Mouse (Mus musculus): ENCODE data around the gene Smtnl1. TPM values are rescaled to one million over a fixed set of nuclear protein-coding genes. Genes with fewer than 3 reads are reported as not detected.

The Smtnl1 gene
- total and polyA plus RNA-seq, 3 experiments: not detected

- Histone ChIP-seq H3K36me3 (ENCODE audit: control insufficient read depth in 1 of 2, insufficient read depth in 2 of 2, low read length in 2 of 2) (peaks cover 0 to 11% of the 10 kb centered on the region in 2 experiments; a peak in 2 of 4 replicates), H3K79me2 (ENCODE audit: control insufficient read depth, insufficient read depth, low read length, poor library complexity) (peaks cover 16% of the 10 kb centered on the region), H3K4me3 (ENCODE audit: control insufficient read depth in 1 of 2, insufficient read depth in 1 of 2, low read depth in 2 of 2, low read length in 2 of 2) (peak overlapping the region; percentile 74 to 99), H3K9me3 (replicated peaks; ENCODE audit: insufficient read depth, low read length) (no peaks in the 10 kb centered on the region), H3K27me3 (ENCODE audit: control insufficient read depth in 1 of 2, insufficient read depth in 2 of 2, low read length in 2 of 2) (no peaks in the 10 kb centered on the region), H3K27ac (ENCODE audit: control insufficient read depth, low read depth, low read length) (peak overlapping the region; percentile 78), H3K4me1 (ENCODE audit: control insufficient read depth in 1 of 2, insufficient read depth in 2 of 2, low read length in 2 of 2) (peaks cover 0 to 22% of the 10 kb centered on the region in 2 experiments; a peak in 2 of 4 replicates), H3K9ac (ENCODE audit: control insufficient read depth, low read depth, low read length, poor library complexity, severe bottlenecking) (peak overlapping the region; percentile 96)
- no peak for TF ChIP-seq UBTF (IDR thresholded peaks at IDR 0.05; ENCODE audit: borderline replicate concordance, insufficient read depth, low read depth, low read length)
- no peak for TF ChIP-seq ETS1 (IDR thresholded peaks at IDR 0.05; ENCODE audit: low read depth, low read length)
- TF ChIP-seq NELFE (IDR thresholded peaks at IDR 0.05; ENCODE audit: low read depth, low read length): peak; percentile 57
- TF ChIP-seq RCOR1 (IDR thresholded peaks at IDR 0.05; ENCODE audit: low read depth, low read length): no peak
- no peak for TF ChIP-seq EP300 (IDR thresholded peaks at IDR 0.05; ENCODE audit: low read depth in 1 of 2, low read length in 2 of 2)
- TF ChIP-seq ELF1 (IDR thresholded peaks at IDR 0.05; ENCODE audit: low read depth, low read length): no peak
- TF ChIP-seq ZKSCAN1 (IDR thresholded peaks at IDR 0.05; ENCODE audit: low read depth, low read length): no peak
- TF ChIP-seq MAFK (IDR thresholded peaks at IDR 0.05; ENCODE audit: borderline replicate concordance, low read depth, low read length): no peak
- TF ChIP-seq POLR2A (IDR thresholded peaks at IDR 0.05; ENCODE audit: control insufficient read depth in 1 of 2, insufficient read depth in 1 of 2, low read depth in 1 of 2, low read length in 2 of 2, poor library complexity in 1 of 2): peak in 1 of 2 experiments; percentile 39; a peak in 2 of 4 replicates
- TF ChIP-seq MEF2A (IDR thresholded peaks at IDR 0.05; ENCODE audit: extremely low read depth, insufficient replicate concordance, low read depth, low read length, poor library complexity, severe bottlenecking): no peak
- TF ChIP-seq TAL1 (IDR thresholded peaks at IDR 0.05; ENCODE audit: low read length): no peak
- no peak for TF ChIP-seq NRF1 (IDR thresholded peaks at IDR 0.05; ENCODE audit: insufficient read depth, low read depth, low read length, poor library complexity, severe bottlenecking)
- TF ChIP-seq ZNF384 (IDR thresholded peaks at IDR 0.05; ENCODE audit: low read depth, low read length): no peak
- no peak for TF ChIP-seq HCFC1 (IDR thresholded peaks at IDR 0.05; ENCODE audit: low read depth, low read length)
- peak; percentile 34; the same call in 1 of the 2 replicates for TF ChIP-seq MAZ (IDR thresholded peaks at IDR 0.05; ENCODE audit: low read depth, low read length)
- TF ChIP-seq MYB (IDR thresholded peaks at IDR 0.05; ENCODE audit: low read depth, low read length): no peak
- no peak; the same call in 1 of the 2 replicates for TF ChIP-seq MXI1 (IDR thresholded peaks at IDR 0.05; ENCODE audit: low read depth, low read length)
- TF ChIP-seq ZMIZ1 (IDR thresholded peaks at IDR 0.05; ENCODE audit: low read depth, low read length): no peak
- no peak for TF ChIP-seq USF2 (IDR thresholded peaks at IDR 0.05; ENCODE audit: borderline replicate concordance in 1 of 2, insufficient read depth in 1 of 2, low read depth in 1 of 2, low read length in 2 of 2)
- TF ChIP-seq TCF12 (IDR thresholded peaks at IDR 0.05; ENCODE audit: low read depth, low read length): no peak
- TF ChIP-seq CHD2 (IDR thresholded peaks at IDR 0.05; ENCODE audit: low read length): no peak; the same call in 1 of the 2 replicates
- no peak; the same call in 1 of the 2 replicates for TF ChIP-seq SIN3A (IDR thresholded peaks at IDR 0.05; ENCODE audit: low read length)
- no peak for TF ChIP-seq MYC (IDR thresholded peaks at IDR 0.05; ENCODE audit: low read depth, low read length)
- TF ChIP-seq POLR2AphosphoS5 (IDR thresholded peaks at IDR 0.05; ENCODE audit: borderline replicate concordance, low read depth, low read length): no peak
- TF ChIP-seq SMC3 (IDR thresholded peaks at IDR 0.05; ENCODE audit: low read depth, low read length): no peak
- no peak for TF ChIP-seq CHD1 (IDR thresholded peaks at IDR 0.05; ENCODE audit: low read depth, low read length)
- TF ChIP-seq MAX (IDR thresholded peaks at IDR 0.05; ENCODE audit: low read length): no peak
- TF ChIP-seq GABPA (IDR thresholded peaks at IDR 0.05; ENCODE audit: low read depth, low read length): no peak
- TF ChIP-seq KAT2A (conservative IDR thresholded peaks at IDR 0.05; ENCODE audit: low read depth, low read length): no peak
- TF ChIP-seq CTCF (IDR thresholded peaks at IDR 0.05 in 2 of 3, conservative IDR thresholded peaks at IDR 0.05 in 1 of 3; ENCODE audit: control insufficient read depth in 1 of 3, insufficient read depth in 1 of 3, low read depth in 2 of 3, low read length in 3 of 3, poor library complexity in 1 of 3, severe bottlenecking in 1 of 3): no peak
- TF ChIP-seq RAD21 (IDR thresholded peaks at IDR 0.05; ENCODE audit: low read depth, low read length): no peak
- TF ChIP-seq GATA1 (IDR thresholded peaks at IDR 0.05; ENCODE audit: low read depth, low read length): 0 out of 2 replicates have a peak, but pooled peaks have one; percentile 5
- TF ChIP-seq POLR2AphosphoS2 (IDR thresholded peaks at IDR 0.05; ENCODE audit: low read length): no peak
- TF ChIP-seq TBP (IDR thresholded peaks at IDR 0.05; ENCODE audit: low read depth, low read length): peak; percentile 60
- DNase-seq (ENCODE audit: low read depth, low spot score): peak; percentile 78
These were observed 5.0 kb upstream of the Smtnl1 start for GRCm38 (mm10) chr2:84827283-84827920.

Data from MEL (cell line).